Mouse (Mus musculus) cortical plate, adult 2 months (tissue): ENCODE measurements at regions not wholly inside any gene's neighbourhood (a gene's known extent, or its start where the extent isn't known, plus 50 kb on each side); places are given as distances from the start of the nearest gene placed in this dataset.

Experiments used
- H3K27ac ChIP-seq: fragments of 200-500 bp; 2 replicates; pipeline ENCODE4 v1.5.1; 2012; ENCODE audit warnings: low read length, control low read depth, inconsistent platforms; ENCODE audit not compliant: insufficient read depth
- H3K4me1 ChIP-seq: fragments of 200-500 bp; 2 replicates; pipeline ENCODE4 v1.6.1; 2011; ENCODE audit warnings: low read length; ENCODE audit not compliant: control insufficient read depth, insufficient read depth
- H3K4me3 ChIP-seq: fragments of 200-500 bp; 2 replicates; pipeline ENCODE4 v1.5.1; 2011; ENCODE audit warnings: mild to moderate bottlenecking, low read length, control low read depth; ENCODE audit not compliant: insufficient read depth
- CTCF ChIP-seq: fragments of 200-500 bp; IDR thresholded peaks from 2 replicates; pipeline ENCODE4 v1.5.1; 2011; ENCODE audit warnings: mild to moderate bottlenecking, control low read depth, low read length; ENCODE audit not compliant: insufficient read depth; ENCODE audit errors: extremely low read depth
- POLR2A ChIP-seq: fragments of 200-500 bp; IDR thresholded peaks from 2 replicates; pipeline ENCODE4 v1.6.1; 2011; ENCODE audit warnings: mild to moderate bottlenecking, low read length, control low read depth; ENCODE audit not compliant: insufficient read depth; ENCODE audit errors: extremely low read depth

- Histone ChIP-seq H3K4me1 (no peaks in the 10 kb centered on the region; the same call in 1 of the 2 replicates), H3K4me3 (no peak overlapping the region), H3K27ac (no peak overlapping the region)
- TF ChIP-seq POLR2A (no peak), CTCF (no peak)
These were observed 469.1 kb downstream of the Glrx3 start for GRCm38 (mm10) chr7:137906424-137907060.

DNA sequence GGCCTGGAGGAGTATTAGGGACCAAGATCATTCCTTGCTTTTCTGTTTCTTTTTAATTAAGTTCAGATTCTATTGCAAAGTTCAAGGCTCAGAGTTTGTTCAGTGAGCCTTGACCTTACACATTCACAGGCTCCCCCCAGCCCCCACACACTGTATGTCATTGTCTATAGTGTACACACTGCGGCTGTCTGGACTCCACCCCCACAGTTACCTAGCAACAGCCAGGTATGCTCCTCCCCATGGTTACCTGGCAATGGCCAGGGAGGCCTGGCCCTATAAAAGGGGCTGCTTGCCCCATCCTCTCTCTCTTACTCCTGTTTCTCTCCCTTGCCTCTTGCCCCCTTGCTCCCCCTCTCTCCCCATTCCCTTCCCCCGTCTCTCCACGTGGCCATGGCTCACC, 472.0 kb downstream of the Glrx3 start:
- no peaks in the 10 kb centered on the region for H3K4me1 ChIP-seq
- TF ChIP-seq CTCF, result no peak
- no peak for TF ChIP-seq POLR2A
- no peak overlapping the region for H3K27ac ChIP-seq
- H3K4me3 ChIP-seq, result no peak overlapping the region

DNA sequence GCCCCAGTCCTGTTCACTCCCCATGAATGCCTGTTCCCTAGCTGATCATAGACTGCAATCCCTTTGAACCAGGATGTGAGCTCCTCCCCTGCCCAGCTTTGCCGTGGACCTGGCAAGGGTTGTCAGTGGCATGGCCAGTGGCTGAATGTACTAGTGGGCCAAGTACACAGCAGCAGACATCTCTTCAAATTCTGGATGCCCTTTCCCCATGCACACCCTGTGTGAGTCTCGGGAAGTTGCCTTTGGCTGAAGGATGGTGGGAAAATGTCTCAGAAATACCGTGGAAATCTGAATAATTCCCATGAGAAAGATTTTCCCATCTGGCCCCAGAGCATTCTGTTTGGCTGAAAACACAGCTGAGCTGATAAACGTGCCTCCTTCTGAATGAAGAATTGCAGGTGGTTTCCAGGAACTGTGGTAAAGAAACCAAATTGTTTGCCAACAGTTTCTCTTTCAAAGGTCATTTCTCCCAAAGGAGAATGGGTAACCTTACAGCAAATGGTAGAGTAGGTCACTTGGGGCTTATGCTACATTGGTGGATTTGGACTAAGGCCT, 476.2 kb downstream of the Glrx3 start:
- Histone ChIP-seq H3K4me1 (peaks cover 1% of the 10 kb centered on the region; the same call in 1 of the 2 replicates), H3K27ac (no peak overlapping the region)
- TF ChIP-seq CTCF, result no peak
- no peak for TF ChIP-seq POLR2A

DNA sequence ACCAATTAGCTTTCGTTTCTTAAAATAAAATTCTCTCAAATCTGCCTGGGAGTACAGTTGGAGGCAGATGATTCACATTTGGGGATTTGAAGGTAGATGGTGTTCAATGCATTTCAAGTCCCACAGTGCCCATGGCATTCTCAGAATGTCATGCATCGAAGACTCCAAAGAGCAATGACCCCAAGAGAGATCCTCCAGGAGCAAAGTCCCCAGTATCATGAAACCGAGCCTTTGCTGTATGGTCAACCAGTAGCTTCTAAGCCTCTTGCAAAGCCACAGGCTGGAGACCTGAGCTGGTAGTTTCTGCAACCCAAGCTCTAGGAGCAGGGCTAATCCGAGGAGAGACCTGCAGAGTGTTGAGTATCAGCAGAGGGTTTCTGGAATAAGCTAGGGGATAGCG, 477.1 kb downstream of the Glrx3 start:
- Histone ChIP-seq H3K4me1 (peaks cover 1% of the 10 kb centered on the region; the same call in 1 of the 2 replicates), H3K4me3 (no peak overlapping the region), H3K27ac (no peak overlapping the region)
- TF ChIP-seq POLR2A, result no peak
- TF ChIP-seq CTCF, result no peak

More for the DNA sequence above, 476.2 kb downstream of the Glrx3 start:
- H3K4me3 ChIP-seq, result no peak overlapping the region

DNA sequence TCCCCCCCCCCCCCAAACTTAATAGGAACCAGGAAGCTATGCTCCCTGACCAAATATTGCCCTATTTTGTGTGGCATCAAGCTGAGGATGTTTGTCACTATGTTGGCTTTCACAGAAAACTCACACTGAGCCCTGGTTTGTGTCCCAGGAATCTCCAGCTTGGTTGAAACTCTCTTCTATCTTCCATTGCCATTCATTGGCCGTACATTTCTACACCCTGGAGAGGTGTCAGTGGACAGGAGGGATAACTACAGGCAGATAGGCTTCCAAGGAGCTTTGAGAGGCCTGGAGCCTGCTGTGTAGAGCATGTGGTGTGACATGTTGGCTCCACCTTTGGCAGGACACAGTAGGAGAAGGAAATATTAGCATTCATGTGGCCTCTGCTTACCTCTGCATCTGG, 478.9 kb downstream of the Glrx3 start:
- Histone ChIP-seq H3K4me3 (no peak overlapping the region), H3K27ac (no peak overlapping the region), H3K4me1 (peaks cover 1% of the 10 kb centered on the region; the same call in 1 of the 2 replicates)
- TF ChIP-seq CTCF (no peak), POLR2A (no peak)

GRCm38 (mm10) chr7:137924464-137925167, 472.9 kb downstream of the Tcerg1l start:
- H3K27ac ChIP-seq, result no peak overlapping the region
- no peak for TF ChIP-seq CTCF
- no peak for TF ChIP-seq POLR2A
- H3K4me3 ChIP-seq, result no peak overlapping the region
- peaks cover 2% of the 10 kb centered on the region; the same call in 1 of the 2 replicates for H3K4me1 ChIP-seq

DNA sequence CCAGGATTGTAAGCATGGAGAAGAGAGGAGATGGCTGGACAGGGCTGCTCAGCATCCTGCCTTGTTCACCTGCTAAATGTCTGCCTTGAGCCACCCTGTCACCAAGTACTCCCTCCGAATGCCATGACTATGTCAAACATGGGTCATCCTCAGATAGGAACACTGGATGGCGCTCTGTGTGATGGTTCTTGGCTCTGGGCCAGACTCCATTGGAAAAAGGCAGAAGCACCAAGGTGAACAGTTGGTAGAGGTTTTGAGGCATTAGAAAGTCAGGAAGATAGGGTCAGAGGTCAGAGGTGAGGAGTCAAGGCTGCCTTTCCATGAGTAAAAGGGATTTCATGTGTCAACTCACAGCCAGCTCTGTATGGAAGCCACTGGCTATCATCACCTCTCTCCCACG, 471.9 kb downstream of the Tcerg1l start:
- H3K4me3 ChIP-seq, result no peak overlapping the region
- no peak overlapping the region for H3K27ac ChIP-seq
- TF ChIP-seq CTCF, result no peak
- TF ChIP-seq POLR2A, result no peak
- peaks cover 2% of the 10 kb centered on the region; the same call in 1 of the 2 replicates for H3K4me1 ChIP-seq

DNA sequence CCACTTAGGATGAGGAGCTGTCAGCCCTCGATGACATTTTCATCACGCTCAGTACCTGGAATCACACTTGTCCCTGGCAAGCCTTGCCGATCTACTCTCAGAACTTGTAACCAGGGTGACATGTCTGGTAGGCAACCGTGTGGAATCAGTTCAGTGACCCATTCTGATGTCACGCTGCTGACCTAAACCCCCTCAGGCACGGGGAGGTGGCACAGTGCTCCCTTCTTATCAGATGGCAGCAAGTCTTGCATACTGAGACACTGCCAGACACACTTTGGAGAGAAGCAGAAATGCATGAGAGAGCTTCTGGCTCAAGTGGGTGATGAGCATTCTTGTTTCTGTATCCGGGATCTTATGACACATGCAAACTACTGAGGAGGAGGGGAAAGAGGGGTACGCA, 470.2 kb downstream of the Tcerg1l start:
- peaks cover 2% of the 10 kb centered on the region; the same call in 1 of the 2 replicates for H3K4me1 ChIP-seq
- H3K4me3 ChIP-seq, result no peak overlapping the region
- H3K27ac ChIP-seq, result no peak overlapping the region
- no peak for TF ChIP-seq CTCF
- TF ChIP-seq POLR2A, result no peak

- H3K4me3 ChIP-seq, result no peak overlapping the region
- no peaks in the 10 kb centered on the region for H3K4me1 ChIP-seq
- no peak overlapping the region for H3K27ac ChIP-seq
- no peak for TF ChIP-seq CTCF
- no peak for TF ChIP-seq POLR2A
These were observed 467.3 kb downstream of the Tcerg1l start for GRCm38 (mm10) chr7:137930200-137930599.
